Mouse (Mus musculus) thymus, postnatal 14 days (tissue): Measurements from ENCODE around the gene Lrrc8e.
"Not testable (repeated sequence)": the region's sequence is repeated elsewhere in the genome, so short reads cannot be mapped to it uniquely, and the experiment has no call there.

Source experiments
- DNase-seq: peaks from one replicate; pipeline ENCODE4 v3.0.0; 2021

Gene Lrrc8e

GRCm38 (mm10) chr8:4222059-4222458 is 4.6 kb upstream of the Lrrc8e start:
- no peak for DNase-seq

GRCm38 (mm10) chr8:4226323-4226722 is 304 bp upstream of the Lrrc8e start:
- DNase-seq, result no peak

- no peak for DNase-seq
These were observed 1.3 kb downstream of the Lrrc8e start for GRCm38 (mm10) chr8:4227919-4228318.

GRCm38 (mm10) chr8:4229784-4230183 is 3.2 kb downstream of the Lrrc8e start:
- DNase-seq, result no peak

GRCm38 (mm10) chr8:4230612-4231351 is 4.2 kb downstream of the Lrrc8e start:
- DNase-seq, result no peak

- DNase-seq, result no peak
These were observed 11.3 kb downstream of the Lrrc8e start for GRCm38 (mm10) chr8:4237814-4238433.

- DNase-seq, result peak; percentile 100
These were observed 12.0 kb downstream of the Lrrc8e start, which contains the start of the genes Map2k7 and Gm49320 for GRCm38 (mm10) chr8:4238434-4239192. Gene Map2k7, plus strand, starts transcription at chr8:4238740. Gene Gm49320, plus strand, starts transcription at chr8:4238865.

GRCm38 (mm10) chr8:4239193-4239890 is 12.7 kb downstream of the Lrrc8e start:
- no peak for DNase-seq

GRCm38 (mm10) chr8:4245061-4245460 is 18.4 kb downstream of the Lrrc8e start:
- DNase-seq, result no peak

GRCm38 (mm10) chr8:4245737-4246136 is 19.1 kb downstream of the Lrrc8e start:
- no peak for DNase-seq

- DNase-seq, result no peak
These were observed 20.6 kb downstream of the Lrrc8e start for GRCm38 (mm10) chr8:4247241-4247640.

- no peak for DNase-seq
These were observed 21.4 kb downstream of the Lrrc8e start, which contains the start of gene Tgfbr3l for GRCm38 (mm10) chr8:4247951-4248540. Gene Tgfbr3l, plus strand, starts transcription at chr8:4248214.

GRCm38 (mm10) chr8:4249213-4249612 is 22.6 kb downstream of the Lrrc8e start:
- no peak for DNase-seq

GRCm38 (mm10) chr8:4250306-4250970 is 23.8 kb downstream of the Lrrc8e start:
- peak; percentile 88 for DNase-seq

- no peak for DNase-seq
These were observed 25.6 kb downstream of the Lrrc8e start for GRCm38 (mm10) chr8:4252116-4252760.

- DNase-seq, result peak; percentile 97
These were observed 26.6 kb downstream of the Lrrc8e start, which contains the start of gene Snapc2 for GRCm38 (mm10) chr8:4252934-4253841. Gene Snapc2, plus strand, starts transcription at chr8:4253080.

GRCm38 (mm10) chr8:4254001-4254400 is 27.4 kb downstream of the Lrrc8e start:
- DNase-seq, result no peak

- DNase-seq, result not testable (repeated sequence)
These were observed 28.8 kb downstream of the Lrrc8e start for GRCm38 (mm10) chr8:4255471-4255870.

GRCm38 (mm10) chr8:4256911-4257310 is 30.3 kb downstream of the Lrrc8e start:
- DNase-seq, result no peak

- DNase-seq, result no peak
These were observed 30.7 kb downstream of the Lrrc8e start for GRCm38 (mm10) chr8:4257350-4257749.
